Mouse (Mus musculus): ENCODE results near the gene Sh2d2a. TPM values are rescaled to one million over a fixed set of nuclear protein-coding genes. Genes with fewer than 3 reads are reported as not detected.
"Not testable (repeated sequence)": the region's sequence is repeated elsewhere in the genome, so short reads cannot be mapped to it uniquely, and the experiment has no call there.

The Sh2d2a gene
- polyA plus RNA-seq, 1 experiment from 2014 or later: 0.37 TPM

- no peak for ATAC-seq (ENCODE audit: low read depth)
- 1% methylated on average over 3 of the region's 3 CpGs for WGBS (ENCODE audit: insufficient replicate concordance)
- H3K27ac ChIP-seq (ENCODE audit: low read length): peak overlapping the region; percentile 91
Measured at GRCm38 (mm10) chr3:87884291-87884690, 37.7 kb downstream of the Sh2d2a start.

DNA sequence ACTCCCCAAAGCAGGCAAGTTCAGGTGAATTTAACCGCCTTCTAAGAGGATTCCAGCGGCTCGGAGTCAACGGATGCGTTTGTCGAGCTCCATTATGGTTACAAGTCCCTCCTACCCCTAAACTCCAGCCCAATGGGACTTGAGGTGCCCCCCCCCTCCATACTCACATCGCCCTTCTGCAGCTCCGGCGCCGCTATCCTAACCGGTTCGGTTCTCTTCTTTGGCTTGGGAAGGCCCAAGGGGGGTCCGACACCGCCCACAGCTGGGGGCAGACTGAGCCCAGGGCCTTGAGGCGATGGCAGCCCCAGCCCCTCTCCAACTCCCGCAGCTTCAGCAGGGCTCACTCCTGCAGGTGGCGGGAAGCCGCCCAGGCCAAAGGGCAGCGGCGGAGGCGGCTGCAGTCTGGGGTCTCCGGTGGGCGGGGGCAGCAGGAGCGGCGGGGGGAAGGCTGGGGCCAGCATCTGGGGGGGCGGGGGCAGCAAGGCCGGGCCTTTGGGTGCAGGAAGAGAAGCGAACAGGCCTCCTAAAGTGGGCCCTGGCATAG is 38.2 kb downstream of the Sh2d2a start:
- peak; percentile 2 for ATAC-seq (ENCODE audit: low read depth)
- H3K9ac ChIP-seq (ENCODE audit: low read depth, low read length): peak overlapping the region; percentile 94
- peak overlapping the region; percentile 91 for H3K27ac ChIP-seq (ENCODE audit: low read length)
- WGBS (ENCODE audit: insufficient replicate concordance): 0% methylated on average over 26 of the region's 28 CpGs
- H3K27me3 ChIP-seq (ENCODE audit: control insufficient read depth, insufficient read depth, low read depth, low read length): no peaks in the 10 kb centered on the region
- peak overlapping the region; percentile 80 for H3K4me2 ChIP-seq (ENCODE audit: low read depth, low read length)
- peaks cover 6% of the 10 kb centered on the region for H3K36me3 ChIP-seq (ENCODE audit: control insufficient read depth, insufficient read depth)
- peak overlapping the region; percentile 99 for H3K4me3 ChIP-seq (ENCODE audit: low read depth, low read length)
- H3K9me3 ChIP-seq (replicated peaks; ENCODE audit: control insufficient read depth, low read length): no peaks in the 10 kb centered on the region
- peaks cover 25% of the 10 kb centered on the region for H3K4me1 ChIP-seq (ENCODE audit: control insufficient read depth, low read depth, low read length)

More at GRCm38 (mm10) chr3:87884291-87884690, 37.7 kb downstream of the Sh2d2a start:
- Histone ChIP-seq H3K36me3 (ENCODE audit: control insufficient read depth, insufficient read depth) (peaks cover 7% of the 10 kb centered on the region), H3K27me3 (ENCODE audit: control insufficient read depth, insufficient read depth, low read depth, low read length) (no peaks in the 10 kb centered on the region), H3K4me2 (ENCODE audit: low read depth, low read length) (peak overlapping the region; percentile 80), H3K9me3 (replicated peaks; ENCODE audit: control insufficient read depth, low read length) (no peaks in the 10 kb centered on the region), H3K4me1 (ENCODE audit: control insufficient read depth, low read depth, low read length) (peaks cover 25% of the 10 kb centered on the region), H3K9ac (ENCODE audit: low read depth, low read length) (peak overlapping the region; percentile 94), H3K4me3 (ENCODE audit: low read depth, low read length) (peak overlapping the region; percentile 99)

DNA sequence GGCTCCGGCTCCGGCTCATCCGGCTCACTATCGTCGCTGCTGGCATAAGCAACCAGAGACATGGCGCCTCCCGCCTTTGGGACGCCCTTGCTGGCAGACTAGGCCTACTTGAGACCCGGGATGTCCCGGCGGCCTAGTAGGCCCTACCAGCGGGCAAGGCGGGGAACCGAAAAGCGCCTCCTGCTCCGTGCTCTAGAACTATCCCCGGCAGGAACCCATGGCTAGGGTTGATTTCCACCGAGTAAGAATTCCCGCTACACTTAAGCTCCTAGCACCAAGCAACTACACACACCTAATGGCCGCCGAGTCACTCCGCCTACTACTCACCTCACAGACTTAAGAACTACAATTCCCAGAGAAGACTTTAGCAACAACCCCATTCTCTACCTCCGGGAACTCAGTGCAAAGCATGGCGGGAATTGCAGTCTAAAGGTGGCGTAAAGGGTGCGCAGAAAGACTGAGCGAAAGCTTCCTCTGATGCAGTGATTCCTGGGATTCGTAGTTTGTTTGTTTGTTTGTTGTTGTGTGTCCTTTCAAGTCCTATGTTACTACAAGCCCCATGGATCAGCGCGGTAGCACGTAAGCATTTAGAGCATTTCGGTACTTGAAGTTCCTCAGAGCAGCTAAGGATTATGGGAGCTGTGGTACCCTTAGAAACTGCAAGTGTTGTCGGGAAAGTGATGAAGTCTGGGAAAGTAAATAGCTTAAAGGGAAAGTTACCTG is 38.9 kb downstream of the Sh2d2a start, which contains the start of gene Prcc:
Gene Prcc, minus strand, starts transcription at position 328 of the 723 bp plus-strand sequence.
- H3K4me1 ChIP-seq (ENCODE audit: control insufficient read depth, low read depth, low read length): peaks cover 25% of the 10 kb centered on the region
- ATAC-seq (ENCODE audit: low read depth): peak; percentile 95

GRCm38 (mm10) chr3:87886004-87886365 is 39.4 kb downstream of the Sh2d2a start:
- Histone ChIP-seq H3K4me3 (ENCODE audit: low read depth, low read length) (peak overlapping the region; percentile 99), H3K9ac (ENCODE audit: low read depth, low read length) (peak overlapping the region; percentile 63), H3K4me1 (ENCODE audit: control insufficient read depth, low read depth, low read length) (peaks cover 25% of the 10 kb centered on the region), H3K36me3 (ENCODE audit: control insufficient read depth, insufficient read depth) (no peaks in the 10 kb centered on the region; the same call in 1 of the 2 replicates), H3K9me3 (replicated peaks; ENCODE audit: control insufficient read depth, low read length) (no peaks in the 10 kb centered on the region), H3K4me2 (ENCODE audit: low read depth, low read length) (peak overlapping the region; percentile 62), H3K27me3 (ENCODE audit: control insufficient read depth, insufficient read depth, low read depth, low read length) (no peaks in the 10 kb centered on the region), H3K27ac (ENCODE audit: low read length) (peak overlapping the region; percentile 91)
- peak; percentile 1; the same call in 1 of the 2 replicates for ATAC-seq (ENCODE audit: low read depth)
- 4% methylated on average over 10 of the region's 10 CpGs for WGBS (ENCODE audit: insufficient replicate concordance)

More for the DNA sequence above, 38.9 kb downstream of the Sh2d2a start, which contains the start of gene Prcc:
- Histone ChIP-seq H3K27ac (ENCODE audit: low read length) (peak within 1 kb of the TSS; percentile 91), H3K9me3 (replicated peaks; ENCODE audit: control insufficient read depth, low read length) (no peaks in the 10 kb centered on the region), H3K36me3 (ENCODE audit: control insufficient read depth, insufficient read depth) (peaks cover 3% of the 10 kb centered on the region), H3K4me3 (ENCODE audit: low read depth, low read length) (peak within 1 kb of the TSS; percentile 99), H3K4me2 (ENCODE audit: low read depth, low read length) (peak within 1 kb of the TSS; percentile 80), H3K9ac (ENCODE audit: low read depth, low read length) (peak within 1 kb of the TSS; percentile 94), H3K27me3 (ENCODE audit: control insufficient read depth, insufficient read depth, low read depth, low read length) (no peaks in the 10 kb centered on the region)
- under 1% methylated on average over 33 of the region's 33 CpGs for WGBS (ENCODE audit: insufficient replicate concordance)

DNA sequence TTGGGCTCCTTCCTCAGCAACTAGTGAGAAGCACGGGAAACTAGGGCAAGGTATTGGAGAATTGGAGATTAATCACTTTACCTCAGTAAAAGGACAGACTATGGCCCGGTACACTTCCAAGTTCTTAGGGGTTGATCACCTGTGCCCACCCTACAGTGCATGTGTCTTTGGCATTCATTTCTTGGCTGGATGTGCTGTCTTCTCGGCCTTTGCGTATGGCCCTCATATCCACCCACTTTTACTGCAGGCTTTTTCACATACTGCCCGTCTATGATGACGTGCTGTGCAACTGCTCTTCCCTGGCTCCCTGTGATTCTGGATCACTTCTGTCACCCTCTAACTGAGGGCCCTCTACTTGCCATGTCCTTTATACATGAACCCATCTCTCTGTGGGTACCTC is 39.9 kb downstream of the Sh2d2a start:
- Histone ChIP-seq H3K4me2 (ENCODE audit: low read depth, low read length) (peak overlapping the region; percentile 62), H3K9ac (ENCODE audit: low read depth, low read length) (peak overlapping the region; percentile 63), H3K9me3 (replicated peaks; ENCODE audit: control insufficient read depth, low read length) (no peaks in the 10 kb centered on the region), H3K27me3 (ENCODE audit: control insufficient read depth, insufficient read depth, low read depth, low read length) (no peaks in the 10 kb centered on the region), H3K4me3 (ENCODE audit: low read depth, low read length) (peak overlapping the region; percentile 99), H3K36me3 (ENCODE audit: control insufficient read depth, insufficient read depth) (no peaks in the 10 kb centered on the region), H3K4me1 (ENCODE audit: control insufficient read depth, low read depth, low read length) (peaks cover 25% of the 10 kb centered on the region), H3K27ac (ENCODE audit: low read length) (peak overlapping the region; percentile 10; the same call in 1 of the 2 replicates)
- no peak for ATAC-seq (ENCODE audit: low read depth)
- 73% methylated on average over 6 of the region's 6 CpGs for WGBS (ENCODE audit: insufficient replicate concordance)

- H3K4me2 ChIP-seq (ENCODE audit: low read depth, low read length); H3K4me3 ChIP-seq (ENCODE audit: low read depth, low read length); H3K9ac ChIP-seq (ENCODE audit: low read depth, low read length); H3K9me3 ChIP-seq (replicated peaks; ENCODE audit: control insufficient read depth, low read length); H3K27me3 ChIP-seq (ENCODE audit: control insufficient read depth, insufficient read depth, low read depth, low read length); H3K27ac ChIP-seq (ENCODE audit: low read length); H3K36me3 ChIP-seq (ENCODE audit: control insufficient read depth, insufficient read depth); ATAC-seq (ENCODE audit: low read depth): not testable (repeated sequence)
- WGBS (ENCODE audit: insufficient replicate concordance): 73% methylated on average over 4 of the region's 4 CpGs
- peaks cover 25% of the 10 kb centered on the region for H3K4me1 ChIP-seq (ENCODE audit: control insufficient read depth, low read depth, low read length)
Measured at GRCm38 (mm10) chr3:87887400-87887799, 40.8 kb downstream of the Sh2d2a start.

GRCm38 (mm10) chr3:87891481-87891880 is 44.9 kb downstream of the Sh2d2a start:
- Histone ChIP-seq H3K36me3 (ENCODE audit: control insufficient read depth, insufficient read depth) (no peaks in the 10 kb centered on the region), H3K9ac (ENCODE audit: low read depth, low read length) (no peak overlapping the region), H3K4me2 (ENCODE audit: low read depth, low read length) (no peak overlapping the region), H3K4me3 (ENCODE audit: low read depth, low read length) (no peak overlapping the region), H3K27ac (ENCODE audit: low read length) (no peak overlapping the region), H3K4me1 (ENCODE audit: control insufficient read depth, low read depth, low read length) (peaks cover 13% of the 10 kb centered on the region), H3K27me3 (ENCODE audit: control insufficient read depth, insufficient read depth, low read depth, low read length) (no peaks in the 10 kb centered on the region), H3K9me3 (replicated peaks; ENCODE audit: control insufficient read depth, low read length) (no peaks in the 10 kb centered on the region)
- WGBS (ENCODE audit: insufficient replicate concordance): 71% methylated on average over 3 of the region's 3 CpGs
- no peak for ATAC-seq (ENCODE audit: low read depth)

- Histone ChIP-seq H3K9me3 (replicated peaks; ENCODE audit: control insufficient read depth, low read length) (no peaks in the 10 kb centered on the region), H3K4me1 (ENCODE audit: control insufficient read depth, low read depth, low read length) (peaks cover 9% of the 10 kb centered on the region), H3K4me2 (ENCODE audit: low read depth, low read length) (no peak overlapping the region), H3K4me3 (ENCODE audit: low read depth, low read length) (no peak overlapping the region), H3K27me3 (ENCODE audit: control insufficient read depth, insufficient read depth, low read depth, low read length) (no peaks in the 10 kb centered on the region), H3K9ac (ENCODE audit: low read depth, low read length) (no peak overlapping the region), H3K27ac (ENCODE audit: low read length) (peak overlapping the region; percentile 24; the same call in 1 of the 2 replicates), H3K36me3 (ENCODE audit: control insufficient read depth, insufficient read depth) (no peaks in the 10 kb centered on the region)
- peak; percentile 27; the same call in 1 of the 2 replicates for ATAC-seq (ENCODE audit: low read depth)
- 65% methylated on average over 3 of the region's 3 CpGs for WGBS (ENCODE audit: insufficient replicate concordance)
Measured at GRCm38 (mm10) chr3:87893367-87893905, 46.9 kb downstream of the Sh2d2a start.

DNA sequence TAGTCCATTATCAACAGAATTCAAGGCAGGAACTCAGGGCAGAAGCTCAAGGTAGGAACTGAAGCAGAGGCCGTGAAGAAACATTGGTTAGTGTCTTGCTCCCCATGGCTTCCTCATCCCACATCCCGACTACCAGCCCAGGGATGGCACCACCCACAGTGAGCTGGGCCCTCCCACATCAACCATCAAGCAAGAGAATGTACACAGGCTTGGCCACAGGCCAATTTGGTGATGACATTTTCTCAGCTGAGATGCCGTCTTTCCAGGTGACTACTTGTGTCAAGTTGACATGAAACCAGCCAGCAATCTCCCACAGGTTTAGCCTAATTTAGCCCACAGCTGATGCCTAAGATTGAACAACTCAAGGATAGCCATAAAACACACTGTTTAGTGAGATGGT is 52.7 kb downstream of the Sh2d2a start:
- no peak for ATAC-seq (ENCODE audit: low read depth)
- Histone ChIP-seq H3K4me3 (ENCODE audit: low read depth, low read length) (no peak overlapping the region), H3K9ac (ENCODE audit: low read depth, low read length) (no peak overlapping the region), H3K4me1 (ENCODE audit: control insufficient read depth, low read depth, low read length) (peaks cover 37% of the 10 kb centered on the region), H3K36me3 (ENCODE audit: control insufficient read depth, insufficient read depth) (no peaks in the 10 kb centered on the region), H3K27me3 (ENCODE audit: control insufficient read depth, insufficient read depth, low read depth, low read length) (no peaks in the 10 kb centered on the region), H3K4me2 (ENCODE audit: low read depth, low read length) (no peak overlapping the region), H3K27ac (ENCODE audit: low read length) (no peak overlapping the region; the same call in 1 of the 2 replicates), H3K9me3 (replicated peaks; ENCODE audit: control insufficient read depth, low read length) (no peaks in the 10 kb centered on the region)
- 67% methylated on average over 3 of the region's 3 CpGs for WGBS (ENCODE audit: insufficient replicate concordance)

All from liver, embryonic 16.5 days (tissue).